ENCODE assay signal across 8 mouse cellular contexts in genomic region chr2:154651363-154651762, GRCm38 (mm10). TPM values are rescaled to one million over a fixed set of nuclear protein-coding genes. Genes with fewer than 3 reads are reported as not detected.
DNase-seq lines count a peak whose midpoint lies in the region; ATAC-seq and TF ChIP-seq lines count a peak whose summit lies in the region.

Gene Chmp4b, plus strand, starts transcription at chr2:154651705.

- H3K9ac ChIP-seq in embryonic facial prominence, embryonic 11.5 days (replicated peaks; ENCODE audit: low read length) = no peak within 1 kb of the TSS
- no peak within 1 kb of the TSS for H3K9ac ChIP-seq in heart, embryonic 11.5 days (ENCODE audit: low read depth, low read length)
- H3K9ac ChIP-seq in kidney, embryonic 15.5 days = no peak within 1 kb of the TSS

- H3K27me3 ChIP-seq in embryonic facial prominence, embryonic 11.5 days (ENCODE audit: control insufficient read depth, insufficient read depth, low read length) = no peaks in the 10 kb centered on the region
- H3K27me3 ChIP-seq in heart, embryonic 11.5 days (ENCODE audit: control insufficient read depth, insufficient read depth, low read length) = no peaks in the 10 kb centered on the region
- H3K27me3 ChIP-seq in kidney, embryonic 15.5 days = no peaks in the 10 kb centered on the region
- no peaks in the 10 kb centered on the region for H3K27me3 ChIP-seq in small intestine, adult 2 months (ENCODE audit: control insufficient read depth, insufficient read depth, low read length)

- TF ChIP-seq POLR2A in lung, adult 2 months (IDR thresholded peaks at IDR 0.05; ENCODE audit: borderline replicate concordance, extremely low read depth, low read depth, low read length) = no peak
- TF ChIP-seq POLR2A in small intestine, adult 2 months (IDR thresholded peaks at IDR 0.05; ENCODE audit: low read depth, low read length) = no peak

- no peaks in the 10 kb centered on the region for H3K4me1 ChIP-seq in embryonic facial prominence, embryonic 11.5 days (ENCODE audit: control insufficient read depth, insufficient read depth, low read length)
- 0 out of 2 replicates have a peak, but pooled peaks cover 3% of the 10 kb centered on the region for H3K4me1 ChIP-seq in heart, embryonic 11.5 days (ENCODE audit: control insufficient read depth, insufficient read depth, low read length)
- H3K4me1 ChIP-seq in kidney, embryonic 15.5 days = peaks cover 13% of the 10 kb centered on the region
- peaks cover 3% of the 10 kb centered on the region; the same call in 1 of the 2 replicates for H3K4me1 ChIP-seq in lung, adult 2 months (ENCODE audit: control insufficient read depth, insufficient read depth, low read length)
- H3K4me1 ChIP-seq in small intestine, adult 2 months (ENCODE audit: control insufficient read depth, insufficient read depth, insufficient read length, low read length) = peaks cover 4% of the 10 kb centered on the region; the same call in 1 of the 2 replicates

- H3K27ac ChIP-seq in embryonic facial prominence, embryonic 11.5 days (replicated peaks; ENCODE audit: low read depth, low read length) = no peak within 1 kb of the TSS
- H3K27ac ChIP-seq in heart, embryonic 11.5 days (ENCODE audit: low read depth, low read length) = no peak within 1 kb of the TSS
- peak within 1 kb of the TSS; percentile 88 for H3K27ac ChIP-seq in kidney, embryonic 15.5 days
- H3K27ac ChIP-seq in small intestine, adult 2 months (ENCODE audit: insufficient read depth, low read depth, low read length) = no peak within 1 kb of the TSS

- 44% methylated on average over 8 of the region's 8 CpGs for WGBS in embryonic facial prominence, embryonic 11.5 days
- 50% methylated on average over 8 of the region's 8 CpGs for WGBS in heart, embryonic 11.5 days (ENCODE audit: insufficient replicate concordance)
- 44% methylated on average over 8 of the region's 8 CpGs for WGBS in kidney, embryonic 15.5 days
- 51% methylated on average over 8 of the region's 8 CpGs for WGBS in lung, adult 2 months
- WGBS in small intestine, adult 2 months = 28% methylated on average over 8 of the region's 8 CpGs

- no peak; the same call in 1 of the 2 replicates for ATAC-seq in embryonic facial prominence, embryonic 11.5 days (replicated peaks; ENCODE audit: insufficient number of reproducible peaks, low FRiP score, low TSS enrichment, low read depth)
- no peak for ATAC-seq in heart, embryonic 11.5 days (replicated peaks; ENCODE audit: insufficient number of reproducible peaks, low FRiP score, low TSS enrichment)
- peak; percentile 59 for ATAC-seq in kidney, embryonic 15.5 days (replicated peaks; ENCODE audit: low FRiP score)

- no peak for TF ChIP-seq CTCF in lung, adult 2 months (IDR thresholded peaks at IDR 0.05; ENCODE audit: insufficient read depth, low read length)
- no peak for TF ChIP-seq CTCF in small intestine, adult 2 months (IDR thresholded peaks at IDR 0.05; ENCODE audit: extremely low read depth, insufficient read length, insufficient replicate concordance, low read depth, low read length)

- H3K36me3 ChIP-seq in embryonic facial prominence, embryonic 11.5 days (replicated peaks; ENCODE audit: control insufficient read depth, insufficient read depth, low read depth, low read length) = no peaks in the 10 kb centered on the region
- no peaks in the 10 kb centered on the region for H3K36me3 ChIP-seq in heart, embryonic 11.5 days (ENCODE audit: control insufficient read depth, insufficient read depth, low read length)
- no peaks in the 10 kb centered on the region for H3K36me3 ChIP-seq in kidney, embryonic 15.5 days
- no peaks in the 10 kb centered on the region for H3K36me3 ChIP-seq in small intestine, adult 2 months (ENCODE audit: control insufficient read depth, insufficient read depth, low read length)

- H3K9me3 ChIP-seq in embryonic facial prominence, embryonic 11.5 days (replicated peaks; ENCODE audit: control insufficient read depth, low read length) = no peaks in the 10 kb centered on the region
- H3K9me3 ChIP-seq in heart, embryonic 11.5 days (replicated peaks; ENCODE audit: control insufficient read depth, low read length) = no peaks in the 10 kb centered on the region
- no peaks in the 10 kb centered on the region for H3K9me3 ChIP-seq in kidney, embryonic 15.5 days (replicated peaks)

- DNase-seq in adrenal gland, adult 18-20 months (ENCODE audit: low spot score in 2 of 2) = no peak
- no peak for DNase-seq in adrenal gland, adult (ENCODE audit: inconsistent age in 2 of 2, low spot score in 1 of 2)
- peak; percentile 60 for DNase-seq in embryonic facial prominence, embryonic 11.5 days (ENCODE audit: low spot score)
- peak; percentile 41 for DNase-seq in lung, adult 2 months
- DNase-seq in spleen, postnatal 36 days (ENCODE audit: low spot score in 2 of 2) = no peak

- H3K4me3 ChIP-seq in embryonic facial prominence, embryonic 11.5 days (ENCODE audit: low read depth, low read length) = no peak within 1 kb of the TSS
- H3K4me3 ChIP-seq in heart, embryonic 11.5 days (ENCODE audit: low read depth, low read length) = no peak within 1 kb of the TSS
- H3K4me3 ChIP-seq in kidney, embryonic 15.5 days (replicated peaks) = no peak within 1 kb of the TSS
- H3K4me3 ChIP-seq in lung, adult 2 months (replicated peaks; ENCODE audit: extremely low read depth, low read depth, low read length) = no peak within 1 kb of the TSS
- no peak within 1 kb of the TSS for H3K4me3 ChIP-seq in small intestine, adult 2 months (ENCODE audit: low read depth, low read length)

- H3K4me2 ChIP-seq in embryonic facial prominence, embryonic 11.5 days (ENCODE audit: low read depth, low read length) = no peak within 1 kb of the TSS
- H3K4me2 ChIP-seq in heart, embryonic 11.5 days = no peak within 1 kb of the TSS
- H3K4me2 ChIP-seq in kidney, embryonic 15.5 days = 0 out of 2 replicates have a peak within 1 kb of the TSS, but pooled peaks have one; percentile 12

RNA-seq across cellular contexts. Expression of gene Chmp4b, which starts in this region (rescaled TPM):
- total RNA-seq in adrenal gland, adult 18-20 months (2021) = 100 to 1,000 TPM; 206 to 285 TPM
- polyA plus RNA-seq in embryonic facial prominence, embryonic 11.5 days (2014; fragmentation: Nextera tagmentation; extraction: Ambion mirVana) = 14.0 and 14.8 TPM in 2 replicates
- 10.1 and 12.5 TPM in 2 replicates for polyA plus RNA-seq in heart, embryonic 11.5 days (2014; fragmentation: Nextera tagmentation; extraction: Ambion mirVana)
- polyA plus RNA-seq in kidney, embryonic 15.5 days (2015; fragmentation: Nextera tagmentation; extraction: Ambion mirVana) = 24.6 and 24.8 TPM in 2 replicates
- polyA plus RNA-seq in lung, adult 2 months (2012; rRNA removed) = 83.4 and 103 TPM in 2 replicates
- polyA plus RNA-seq in small intestine, adult 2 months (2012; rRNA removed) = 73.2 and 131 TPM in 2 replicates

Comparison
In these comparisons a context has a peak if more than half of its experiments do, and no peak if none do; other contexts are left out.
1. DNase-seq: peak in embryonic facial prominence, embryonic 11.5 days (single experiment) and lung, adult 2 months (single experiment); none in adrenal gland, adult 18-20 months (0 of 2), adrenal gland, adult (0 of 2) and spleen, postnatal 36 days (0 of 2).